Mouse (Mus musculus): Measurements from ENCODE around the gene Mrpl51. TPM values are rescaled to one million over a fixed set of nuclear protein-coding genes. Genes with fewer than 3 reads are reported as not detected.
A peak's percentile ranks its signal among the peaks of the same experiment; 100 is the strongest.

The Mrpl51 gene
- total RNA-seq, 2 experiments from 2014 or later = 70.7 to 72.3 TPM

- DNase-seq = no peak
Observed at GRCm38 (mm10) chr6:125193390-125193789, 1.8 kb downstream of the Mrpl51 start.

GRCm38 (mm10) chr6:125195541-125196075, 4.0 kb downstream of the Mrpl51 start:
- DNase-seq = no peak

- DNase-seq = no peak
Observed at GRCm38 (mm10) chr6:125196301-125196700, 4.7 kb downstream of the Mrpl51 start.

GRCm38 (mm10) chr6:125197166-125197565, 5.6 kb downstream of the Mrpl51 start:
- DNase-seq = no peak

GRCm38 (mm10) chr6:125210436-125210835, 18.8 kb downstream of the Mrpl51 start:
- DNase-seq = no peak

- no peak for DNase-seq
Observed at GRCm38 (mm10) chr6:125212621-125213020, 21.0 kb downstream of the Mrpl51 start.

GRCm38 (mm10) chr6:125213129-125213528, 21.5 kb downstream of the Mrpl51 start:
- no peak for DNase-seq

GRCm38 (mm10) chr6:125213715-125214114, 22.1 kb downstream of the Mrpl51 start:
- no peak for DNase-seq

GRCm38 (mm10) chr6:125215148-125215954, 23.8 kb downstream of the Mrpl51 start, which contains the start of gene Vamp1:
Vamp1 (plus strand) TSS chr6:125215551.
- peak; percentile 90 to 92 for DNase-seq

- no peak for DNase-seq
Observed at GRCm38 (mm10) chr6:125216898-125217297, 25.3 kb downstream of the Mrpl51 start.

- no peak for DNase-seq
Observed at GRCm38 (mm10) chr6:125217899-125218298, 26.3 kb downstream of the Mrpl51 start.

- DNase-seq = peak in 1 of 2 experiments; percentile 51
Observed at GRCm38 (mm10) chr6:125218963-125219362, 27.4 kb downstream of the Mrpl51 start.

GRCm38 (mm10) chr6:125221115-125221745, 29.6 kb downstream of the Mrpl51 start:
- DNase-seq = no peak

GRCm38 (mm10) chr6:125222146-125222545, 30.5 kb downstream of the Mrpl51 start:
- no peak for DNase-seq

GRCm38 (mm10) chr6:125222577-125222976, 31.0 kb downstream of the Mrpl51 start:
- DNase-seq = no peak

GRCm38 (mm10) chr6:125225518-125226115, 34.0 kb downstream of the Mrpl51 start:
- no peak for DNase-seq

GRCm38 (mm10) chr6:125230571-125230970, 39.0 kb downstream of the Mrpl51 start:
- no peak for DNase-seq

- peak; percentile 42 to 50 for DNase-seq
Observed at GRCm38 (mm10) chr6:125231117-125232044, 39.8 kb downstream of the Mrpl51 start, which contains the start of gene Tapbpl. Tapbpl (minus strand) TSS chr6:125231860.

- DNase-seq = no peak
Observed at GRCm38 (mm10) chr6:125232045-125232437, 40.4 kb downstream of the Mrpl51 start.

GRCm38 (mm10) chr6:125232516-125232915, 40.9 kb downstream of the Mrpl51 start:
- DNase-seq = no peak

- DNase-seq = no peak
Observed at GRCm38 (mm10) chr6:125233816-125234519, 42.4 kb downstream of the Mrpl51 start.

All from layer of hippocampus, postnatal 36 days (tissue).